Mouse (Mus musculus) testis, postnatal 14 days (tissue): ENCODE measurements around the gene Kcnc1.

ENCODE experiments used
- DNase-seq: peaks from one replicate; pipeline ENCODE4 v3.0.0; 2021; ENCODE audit warnings: low spot score

Kcnc1 gene

DNA sequence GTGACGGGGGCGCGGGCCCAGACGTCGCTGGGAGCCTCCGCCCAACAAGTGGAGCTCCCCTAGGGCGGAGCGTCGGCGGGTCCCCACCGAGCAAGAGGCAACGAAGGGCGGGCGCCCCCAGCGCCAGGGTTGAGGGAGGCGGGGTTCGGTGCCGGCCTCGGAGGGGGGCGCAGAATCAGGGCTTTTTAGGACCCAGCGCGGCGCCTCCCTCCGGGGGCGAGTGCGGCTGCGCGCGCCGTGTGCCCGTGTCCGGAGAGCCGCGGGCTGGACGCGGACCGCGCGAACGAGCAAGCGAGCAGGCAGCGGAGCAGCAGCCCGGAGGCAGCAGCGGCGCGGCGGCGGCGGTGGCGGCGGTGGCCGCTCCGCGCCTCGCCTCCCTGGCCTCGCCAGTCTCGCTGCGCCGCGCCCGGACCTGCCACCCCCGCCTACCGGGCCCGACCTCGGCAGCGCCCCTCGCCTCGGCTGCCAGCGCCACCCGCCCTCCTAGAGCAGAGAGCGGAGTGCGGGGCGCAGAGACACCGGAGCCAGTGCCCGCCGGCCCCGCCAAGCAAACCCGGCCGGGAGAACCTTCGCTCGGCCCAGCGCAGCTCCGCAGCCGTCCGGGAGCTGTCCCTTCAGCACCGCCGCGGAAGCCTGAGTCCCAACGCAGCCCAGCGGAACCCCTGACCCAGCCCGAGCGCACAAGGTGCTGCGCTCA lies at the start of gene Kcnc1:
Gene Kcnc1 (plus strand): TSS at position 267 of the 697 bp plus-strand sequence.
- DNase-seq, result peak; percentile 58

DNA sequence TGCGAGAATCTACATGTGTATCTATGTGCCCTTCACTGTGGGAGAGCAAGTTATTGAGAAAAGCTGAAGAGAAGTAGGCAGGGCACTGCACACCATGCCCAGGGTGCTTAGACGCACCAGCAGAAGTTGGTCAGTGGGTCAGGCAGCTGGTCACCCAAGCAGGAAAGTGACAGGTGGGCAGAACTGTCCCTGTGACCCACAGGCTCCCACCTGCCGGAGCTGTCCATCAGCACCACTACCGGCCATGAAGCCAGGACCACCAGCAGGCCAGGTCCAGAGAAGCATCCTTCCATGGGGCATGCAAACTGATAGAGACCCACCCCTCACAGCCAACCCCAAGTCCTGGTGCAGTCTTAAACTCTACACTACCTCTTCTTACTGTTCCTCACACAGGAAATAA lies 48.6 kb upstream of the Kcnc1 start:
- no peak for DNase-seq

DNA sequence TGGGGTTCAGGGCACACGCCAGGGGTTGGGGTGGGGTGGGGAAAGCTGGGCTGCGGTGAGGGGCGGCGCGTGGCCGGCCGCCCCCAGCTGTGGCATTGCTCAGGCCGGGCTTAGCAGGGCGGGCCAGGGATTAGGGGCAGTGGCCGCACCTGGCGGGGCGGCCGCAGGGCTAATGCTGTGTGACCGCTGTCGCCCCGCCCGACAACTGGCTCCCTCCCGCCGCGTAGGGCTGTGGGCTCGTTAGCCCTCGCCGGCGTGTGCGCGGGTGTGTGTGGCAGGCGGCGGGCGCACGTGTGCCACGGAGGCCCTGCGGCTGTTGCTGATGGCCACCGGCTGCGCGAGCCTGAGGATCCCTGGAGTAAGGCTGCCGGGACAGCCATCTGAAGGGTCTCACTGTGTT lies 47.5 kb upstream of the Kcnc1 start:
- DNase-seq, result no peak

GRCm38 (mm10) chr7:46350119-46350702 lies 46.1 kb upstream of the Kcnc1 start:
- DNase-seq, result no peak

DNA sequence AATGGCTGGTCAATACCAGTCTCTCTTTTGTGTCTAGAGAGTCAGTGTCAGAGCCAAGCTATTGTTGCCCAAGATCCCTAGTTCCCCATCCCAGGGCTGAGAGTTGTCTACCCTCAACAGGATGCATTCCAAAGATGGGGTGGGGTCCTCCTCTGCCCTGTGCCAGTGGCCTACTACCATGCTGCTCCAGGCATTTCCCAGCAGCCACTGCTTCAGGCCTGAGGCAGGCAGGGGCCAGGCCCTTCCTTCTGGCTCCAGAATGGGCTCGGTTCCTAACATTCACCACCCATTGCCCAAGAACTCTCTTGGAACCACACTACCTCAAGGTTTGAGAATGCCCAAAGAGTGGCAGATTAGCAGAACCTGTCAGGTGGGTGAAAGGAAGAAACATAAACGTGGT lies 43.5 kb upstream of the Kcnc1 start:
- DNase-seq, result no peak

GRCm38 (mm10) chr7:46353216-46353615 lies 43.1 kb upstream of the Kcnc1 start:
- no peak for DNase-seq

- no peak for DNase-seq
These were observed 42.4 kb upstream of the Kcnc1 start for GRCm38 (mm10) chr7:46353875-46354274.

DNA sequence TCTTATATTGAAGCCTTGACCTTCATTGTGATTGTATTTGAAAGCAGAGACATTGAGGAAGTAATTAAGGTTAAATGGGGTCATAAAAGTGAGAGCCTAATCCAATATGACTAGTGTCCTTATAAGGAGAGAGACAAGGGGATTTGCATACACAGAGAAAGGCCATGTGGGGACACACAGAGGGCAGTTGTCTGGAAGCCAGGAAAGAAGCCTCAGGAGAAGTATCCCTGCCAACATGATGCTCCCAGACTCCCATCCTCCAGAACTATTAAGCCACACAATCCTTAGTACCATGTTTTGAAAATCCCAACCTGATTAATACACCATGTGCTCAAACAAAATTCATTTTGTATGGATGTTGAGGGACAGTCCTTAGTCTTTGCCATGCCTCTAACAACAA lies 34.5 kb upstream of the Kcnc1 start:
- DNase-seq, result no peak

DNA sequence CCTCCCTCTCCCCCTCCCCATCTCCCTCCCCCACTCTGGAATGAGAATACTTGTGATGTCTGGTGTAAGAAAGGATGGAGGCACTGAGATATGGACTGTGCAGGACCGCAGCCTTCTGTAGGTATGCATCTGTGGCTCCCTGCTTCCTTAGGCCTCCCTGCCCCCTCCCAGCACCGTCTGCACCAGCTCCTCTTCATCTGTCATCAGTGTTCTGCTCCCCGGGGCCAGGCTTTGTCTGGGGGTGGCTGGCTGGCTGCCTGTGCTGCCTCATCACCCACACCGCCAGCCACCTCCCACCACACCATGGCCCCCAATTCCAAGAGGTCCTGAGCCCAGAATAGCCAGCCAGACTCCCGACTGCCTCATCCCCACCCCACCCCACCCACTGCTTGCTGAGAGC lies 32.1 kb upstream of the Kcnc1 start:
- DNase-seq, result no peak

DNA sequence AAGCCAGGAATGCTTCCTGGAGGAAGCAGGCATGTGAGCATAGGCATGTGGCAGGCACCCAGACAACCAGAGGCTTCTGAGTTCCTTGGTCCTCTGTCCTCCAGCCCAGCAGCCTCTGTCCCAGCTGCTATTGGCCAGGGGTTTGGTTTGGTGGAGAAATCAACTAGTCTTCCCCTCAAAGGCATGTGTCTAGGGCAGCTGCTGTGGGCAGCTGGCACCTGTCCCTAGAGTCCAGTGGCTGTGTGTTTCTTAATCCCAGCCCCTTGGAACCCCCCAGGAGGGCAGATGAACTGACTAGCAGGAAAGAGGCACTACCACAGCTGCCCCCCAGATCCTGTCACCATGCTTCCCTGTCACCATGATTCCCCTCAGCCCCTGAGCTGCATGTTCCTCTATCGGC lies 30.5 kb upstream of the Kcnc1 start:
- DNase-seq, result no peak

GRCm38 (mm10) chr7:46371104-46371503 lies 25.2 kb upstream of the Kcnc1 start:
- no peak for DNase-seq

DNA sequence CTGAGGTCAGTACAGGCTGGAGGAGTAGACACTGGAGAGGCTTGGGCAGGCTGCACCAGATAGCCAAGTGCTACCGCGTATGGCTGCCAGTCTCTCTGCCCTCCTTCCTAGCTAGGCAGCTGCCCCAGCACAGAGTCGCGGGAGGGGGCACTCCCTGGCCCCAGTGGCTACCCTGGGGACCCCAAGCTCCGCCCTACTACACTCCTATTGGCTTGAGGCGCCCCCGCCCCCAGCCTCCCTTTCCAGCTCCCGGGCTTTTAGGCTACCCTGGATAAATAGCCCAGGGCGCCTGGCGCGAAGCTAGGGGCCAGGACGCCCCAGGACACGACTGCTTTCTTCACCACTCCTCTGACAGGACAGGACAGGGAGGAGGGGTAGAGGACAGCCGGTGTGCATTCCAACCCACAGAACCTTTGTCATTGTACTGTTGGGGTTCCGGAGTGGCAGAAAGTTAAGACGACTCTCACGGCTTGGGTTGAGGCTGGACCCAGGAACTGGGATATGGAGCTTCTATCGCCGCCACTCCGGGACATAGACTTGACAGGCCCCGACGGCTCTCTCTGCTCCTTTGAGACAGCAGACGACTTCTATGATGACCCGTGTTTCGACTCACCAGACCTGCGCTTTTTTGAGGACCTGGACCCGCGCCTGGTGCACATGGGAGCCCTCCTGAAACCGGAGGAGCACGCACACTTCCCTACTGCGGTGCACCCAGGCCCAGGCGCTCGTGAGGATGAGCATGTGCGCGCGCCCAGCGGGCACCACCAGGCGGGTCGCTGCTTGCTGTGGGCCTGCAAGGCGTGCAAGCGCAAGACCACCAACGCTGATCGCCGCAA lies 19.9 kb upstream of the Kcnc1 start, which contains the start of gene Myod1:
Gene Myod1 (plus strand): TSS at position 303 of the 836 bp plus-strand sequence.
- no peak for DNase-seq

DNA sequence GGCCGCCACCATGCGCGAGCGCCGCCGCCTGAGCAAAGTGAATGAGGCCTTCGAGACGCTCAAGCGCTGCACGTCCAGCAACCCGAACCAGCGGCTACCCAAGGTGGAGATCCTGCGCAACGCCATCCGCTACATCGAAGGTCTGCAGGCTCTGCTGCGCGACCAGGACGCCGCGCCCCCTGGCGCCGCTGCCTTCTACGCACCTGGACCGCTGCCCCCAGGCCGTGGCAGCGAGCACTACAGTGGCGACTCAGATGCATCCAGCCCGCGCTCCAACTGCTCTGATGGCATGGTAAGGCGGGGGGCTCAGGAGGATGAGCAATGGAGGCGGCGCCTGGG lies 19.3 kb upstream of the Kcnc1 start:
- DNase-seq, result no peak

DNA sequence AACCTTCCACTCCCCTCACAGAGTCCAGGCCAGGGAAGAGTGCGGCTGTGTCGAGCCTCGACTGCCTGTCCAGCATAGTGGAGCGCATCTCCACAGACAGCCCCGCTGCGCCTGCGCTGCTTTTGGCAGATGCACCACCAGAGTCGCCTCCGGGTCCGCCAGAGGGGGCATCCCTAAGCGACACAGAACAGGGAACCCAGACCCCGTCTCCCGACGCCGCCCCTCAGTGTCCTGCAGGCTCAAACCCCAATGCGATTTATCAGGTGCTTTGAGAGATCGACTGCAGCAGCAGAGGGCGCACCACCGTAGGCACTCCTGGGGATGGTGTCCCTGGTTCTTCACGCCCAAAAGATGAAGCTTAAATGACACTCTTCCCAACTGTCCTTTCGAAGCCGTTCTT lies 18.2 kb upstream of the Kcnc1 start:
- no peak for DNase-seq

GRCm38 (mm10) chr7:46378983-46379382 lies 17.3 kb upstream of the Kcnc1 start:
- DNase-seq, result peak; percentile 77

DNA sequence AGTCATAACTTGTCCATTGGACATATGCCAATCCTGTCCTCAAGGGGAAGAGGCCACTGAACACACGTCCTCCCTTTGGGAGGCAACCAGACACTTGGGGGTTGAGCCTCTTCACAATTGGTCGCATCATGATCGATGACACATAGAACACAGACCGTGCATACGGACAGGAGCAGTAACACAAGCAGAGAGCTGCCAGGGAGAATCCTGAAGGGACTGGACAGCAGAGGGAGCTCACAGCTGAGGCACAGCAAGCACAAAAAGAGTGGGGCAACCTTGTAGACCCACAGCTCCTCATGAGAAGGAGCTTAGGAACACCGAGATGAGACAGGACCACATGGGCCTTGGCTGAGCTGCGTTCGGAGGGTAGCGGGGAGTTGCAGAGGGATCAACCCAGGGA lies 15.7 kb upstream of the Kcnc1 start:
- no peak for DNase-seq

DNA sequence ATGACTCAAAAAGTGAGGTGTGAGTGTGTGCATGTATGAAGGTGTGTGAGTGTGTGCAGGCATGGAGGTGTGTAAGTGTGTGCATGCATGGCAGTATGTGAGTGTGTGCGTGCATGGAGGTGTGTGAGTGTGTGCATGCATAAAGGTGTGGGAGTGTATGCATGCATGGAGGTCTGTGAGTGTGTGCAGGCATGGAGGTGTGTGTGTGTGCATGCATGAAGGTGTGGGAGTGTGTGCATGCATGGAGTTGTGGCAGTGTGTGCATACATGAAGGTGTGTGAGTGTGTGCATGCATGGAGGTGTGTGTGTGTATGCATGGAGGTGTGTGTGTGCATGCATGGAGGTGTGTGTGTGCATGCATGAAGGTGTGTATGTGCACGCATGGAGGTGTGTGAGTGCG lies 8.9 kb upstream of the Kcnc1 start:
- no peak for DNase-seq

- DNase-seq, result no peak
These were observed 6.7 kb upstream of the Kcnc1 start for GRCm38 (mm10) chr7:46389456-46390085.

DNA sequence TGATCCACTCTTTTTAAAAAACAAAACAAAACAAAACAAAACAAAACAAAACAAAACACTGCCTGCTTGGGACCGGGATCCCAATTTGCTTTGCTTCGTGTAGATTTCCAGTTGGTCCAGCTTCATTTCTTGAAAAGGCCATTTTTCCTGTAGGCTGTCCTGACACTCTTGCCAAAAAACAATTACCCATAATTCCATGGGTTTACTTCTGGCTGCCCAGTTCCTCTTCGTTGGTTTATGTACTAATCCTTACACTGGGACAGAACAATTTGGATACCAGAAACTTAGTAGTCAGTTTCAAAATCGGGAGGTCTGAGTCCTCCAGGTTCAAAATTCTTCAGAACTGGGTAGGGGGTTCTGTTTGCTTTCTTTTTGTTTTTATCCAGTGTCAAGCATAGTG lies 6.1 kb upstream of the Kcnc1 start:
- DNase-seq, result no peak

GRCm38 (mm10) chr7:46391701-46392100 lies 4.6 kb upstream of the Kcnc1 start:
- no peak for DNase-seq

DNA sequence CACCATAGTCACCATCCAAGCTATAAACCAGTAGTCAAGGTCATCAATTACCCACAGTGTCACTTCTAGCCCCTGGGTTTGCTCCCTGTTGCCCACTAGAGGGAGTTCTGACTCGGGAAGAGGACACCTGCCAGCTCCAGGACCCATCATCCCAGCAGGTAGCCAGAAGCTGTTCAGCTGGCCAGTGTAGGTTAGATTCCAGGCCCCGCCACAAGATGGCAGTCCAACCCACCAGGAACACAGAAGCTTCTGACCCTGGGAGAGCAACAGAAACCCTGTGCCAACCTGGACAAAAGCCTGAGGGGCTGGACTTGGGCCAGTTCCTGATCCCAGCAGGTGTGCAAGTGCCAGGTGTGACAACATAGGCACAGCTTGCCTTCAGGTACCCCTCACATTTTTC lies 3.2 kb upstream of the Kcnc1 start:
- peak; percentile 60 for DNase-seq

DNA sequence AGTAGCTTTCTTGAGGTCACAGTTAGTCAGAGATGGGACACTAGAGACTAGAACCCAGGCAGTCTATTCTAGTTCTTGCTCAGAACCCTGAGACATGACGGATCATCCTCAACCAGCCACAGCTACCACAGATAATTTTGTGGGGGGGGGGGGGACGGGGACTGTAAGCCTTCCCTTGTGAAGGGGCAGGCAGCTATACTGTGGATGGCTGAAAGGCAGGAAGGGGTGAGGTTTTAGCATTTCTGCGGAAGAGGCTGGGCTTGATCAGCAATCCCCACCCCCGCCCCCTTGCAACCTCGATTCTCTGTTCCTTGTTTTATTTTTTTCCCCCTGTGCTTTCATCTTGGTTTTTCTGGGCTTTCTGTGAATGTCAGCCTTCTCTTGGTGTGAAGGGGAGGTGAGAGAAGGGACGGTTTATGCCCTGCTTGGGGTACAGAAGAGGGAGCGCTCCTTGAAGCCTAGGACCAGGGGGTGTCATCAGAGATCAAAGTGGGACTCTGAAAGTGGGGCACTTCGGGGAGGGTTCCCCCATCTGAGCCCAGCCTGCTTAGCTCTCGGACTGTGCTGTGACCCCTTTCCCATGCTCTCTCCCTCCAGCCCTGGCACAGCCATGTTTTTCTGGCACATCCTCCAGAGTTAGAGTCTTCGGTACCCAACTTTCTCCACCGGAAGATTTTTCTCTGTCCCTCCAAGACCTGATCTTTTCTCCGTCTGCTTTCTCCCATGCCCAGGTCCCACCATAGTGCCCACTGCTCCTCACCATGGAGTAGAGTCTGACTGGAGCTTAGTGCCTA lies 2.4 kb upstream of the Kcnc1 start:
- DNase-seq, result no peak
